Mouse (Mus musculus) hindbrain, postnatal 0 days (tissue): ENCODE measurements around the gene Mip. TPM values are rescaled to one million over a fixed set of nuclear protein-coding genes. Genes with fewer than 3 reads are reported as not detected.
A peak's percentile ranks its signal among the peaks of the same experiment; 100 is the strongest.
"Not testable (repeated sequence)": the region's sequence is repeated elsewhere in the genome, so short reads cannot be mapped to it uniquely, and the experiment has no call there.

ENCODE experiments used
- ATAC-seq: fragments of 200-750 bp; cut with Nextera tagmentation; 2 replicates; pipeline ENCODE4 v1.8.0; 2017; ENCODE audit warnings: mild to moderate bottlenecking, moderate TSS enrichment, moderate library complexity
- DNase-seq: peaks from one replicate; pipeline ENCODE4 v3.0.0-alpha.2; 2015; ENCODE audit warnings: low spot score
- H3K27ac ChIP-seq: fragments of 300-500 bp; sonication (generic); 2 replicates; pipeline ENCODE4 v1.5.1; 2014; ENCODE audit warnings: mild to moderate bottlenecking
- H3K27me3 ChIP-seq: fragments of 300-500 bp; sonication (generic); 2 replicates; pipeline ENCODE4 v1.6.1; 2014; ENCODE audit warnings: low read length, mixed read lengths; ENCODE audit not compliant: insufficient read depth
- H3K36me3 ChIP-seq: fragments of 300-500 bp; sonication (generic); 2 replicates; pipeline ENCODE4 v1.6.1; 2014; ENCODE audit warnings: low read length, mixed read lengths; ENCODE audit not compliant: insufficient read depth
- H3K4me1 ChIP-seq: fragments of 300-500 bp; sonication (generic); 2 replicates; pipeline ENCODE4 v1.6.1; 2014; ENCODE audit warnings: antibody characterized with exemption, low read length, mixed read lengths; ENCODE audit not compliant: insufficient read depth
- H3K4me2 ChIP-seq: fragments of 300-500 bp; sonication (generic); 2 replicates; pipeline ENCODE4 v1.6.1; 2014; ENCODE audit warnings: low read depth, mild to moderate bottlenecking, low read length, moderate library complexity, mixed read lengths
- H3K4me3 ChIP-seq: fragments of 300-500 bp; sonication (generic); 2 replicates; pipeline ENCODE4 v1.5.1; 2014; ENCODE audit warnings: low read length
- H3K9ac ChIP-seq: fragments of 300-500 bp; sonication (generic); replicated peaks from 2 replicates; pipeline ENCODE4 v1.6.1; 2014; ENCODE audit warnings: mild to moderate bottlenecking, low read length, moderate library complexity, mixed read lengths
- H3K9me3 ChIP-seq: fragments of 300-500 bp; sonication (generic); 2 replicates; pipeline ENCODE4 v1.6.1; 2016; ENCODE audit warnings: low read length, mixed read lengths
- CTCF ChIP-seq: IDR thresholded peaks from 2 replicates; pipeline ENCODE4 v1.5.1; 2016; ENCODE audit warnings: antibody characterized with exemption, control low read depth, low read depth
- WGBS: fragments of 180-500 bp; shearing (Covaris S2); extraction: QIAGEN DNeasy Blood & Tissue Kit; methylation state at CpG from one replicate; pipeline ENCODE4 v1.1.7; 2014; 5-methylcytosine and 5-hydroxymethylcytosine counted together
- polyA plus RNA-seq: library from polyadenylated mRNA; unstranded; fragments of >200 nt; fragmentation: Nextera tagmentation; extraction: Ambion mirVana; gene quantifications from 2 replicates; pipeline ENCODE4 v1.2.1, GENCODE M21; 2015
- total RNA-seq: library from RNA; depleted of rRNA; stranded (reverse); fragments of >200 nt; gene quantifications from 2 replicates; pipeline ENCODE4 v1.2.3, GENCODE M21; 2014; rRNA removed

Mip gene
- total and polyA plus RNA-seq, 2 experiments from 2014 or later, result 0.21 TPM; not detected in 1

DNA sequence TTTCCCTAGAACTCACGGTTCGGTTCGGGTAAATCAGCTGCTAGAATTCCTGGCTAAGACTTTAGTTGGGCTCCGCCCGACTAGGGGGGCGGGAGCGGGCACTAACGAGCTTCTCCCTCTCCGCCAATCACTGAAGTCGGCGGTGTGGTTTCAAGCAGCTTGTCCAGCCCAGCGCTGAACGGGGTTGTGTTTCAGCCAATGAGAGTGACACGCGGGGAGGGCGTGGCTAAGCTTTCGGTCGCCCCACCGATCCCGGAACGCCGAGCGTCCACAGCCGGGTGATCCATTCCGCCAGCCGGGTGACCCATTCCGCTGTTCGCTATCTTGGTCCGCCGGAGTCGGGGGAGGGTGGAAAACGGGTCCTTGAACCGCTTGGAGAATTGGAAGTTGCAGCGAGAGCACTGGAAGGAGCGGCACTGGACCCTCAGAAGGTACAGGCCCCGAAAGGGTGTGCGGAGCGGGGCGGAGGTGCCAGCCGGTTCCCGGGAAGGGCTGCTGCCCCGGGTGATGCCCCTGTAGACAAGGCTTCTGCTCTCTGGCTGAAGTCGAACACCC, 44.7 kb downstream of the Mip start, which contains the start of gene Stat2:
Gene Stat2, plus strand, starts transcription at position 273 of the 555 bp plus-strand sequence.
- no peaks in the 10 kb centered on the region for H3K27me3 ChIP-seq
- DNase-seq (peak; percentile 98), ATAC-seq (peak; percentile 100)
- peak within 1 kb of the TSS; percentile 72 for H3K9ac ChIP-seq
- H3K9me3 ChIP-seq, result no peaks in the 10 kb centered on the region
- peak within 1 kb of the TSS; percentile 82 for H3K27ac ChIP-seq
- no peak for TF ChIP-seq CTCF
- peak within 1 kb of the TSS; percentile 83 for H3K4me3 ChIP-seq
- no peaks in the 10 kb centered on the region for H3K36me3 ChIP-seq
- H3K4me1 ChIP-seq, result no peaks in the 10 kb centered on the region
- H3K4me2 ChIP-seq, result peak within 1 kb of the TSS; percentile 69
- under 1% methylated on average over 43 of the region's 43 CpGs for WGBS

DNA sequence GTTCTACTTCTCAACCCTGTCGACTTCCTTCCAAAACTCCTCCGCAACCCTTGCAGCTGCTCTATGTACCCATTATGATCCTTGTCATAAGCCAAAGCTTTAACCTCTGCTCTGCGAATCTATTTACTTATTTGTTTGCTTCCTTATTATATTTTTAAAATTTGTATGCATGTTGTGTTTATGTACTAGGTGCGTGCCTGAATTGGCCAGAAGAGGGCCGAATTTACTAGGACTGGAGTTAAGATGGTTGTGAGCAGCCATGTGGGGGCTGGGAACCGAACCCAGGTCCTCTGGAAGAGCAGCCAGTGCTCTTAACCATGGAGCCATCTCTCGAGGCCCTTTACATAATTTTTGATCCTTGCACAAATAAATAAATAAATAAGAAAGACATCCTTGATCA, 45.2 kb downstream of the Mip start:
- peak overlapping the region; percentile 72 for H3K9ac ChIP-seq
- no peaks in the 10 kb centered on the region for H3K36me3 ChIP-seq
- H3K4me2 ChIP-seq, result peak overlapping the region; percentile 69
- H3K4me1 ChIP-seq, result no peaks in the 10 kb centered on the region
- DNase-seq, result peak; percentile 5
- WGBS, result 43% methylated on average over 7 of the region's 7 CpGs
- H3K27ac ChIP-seq, result peak overlapping the region; percentile 82
- TF ChIP-seq CTCF, result peak; percentile 43
- no peaks in the 10 kb centered on the region for H3K27me3 ChIP-seq
- H3K9me3 ChIP-seq, result no peaks in the 10 kb centered on the region
- ATAC-seq, result no peak
- H3K4me3 ChIP-seq, result peak overlapping the region; percentile 83

DNA sequence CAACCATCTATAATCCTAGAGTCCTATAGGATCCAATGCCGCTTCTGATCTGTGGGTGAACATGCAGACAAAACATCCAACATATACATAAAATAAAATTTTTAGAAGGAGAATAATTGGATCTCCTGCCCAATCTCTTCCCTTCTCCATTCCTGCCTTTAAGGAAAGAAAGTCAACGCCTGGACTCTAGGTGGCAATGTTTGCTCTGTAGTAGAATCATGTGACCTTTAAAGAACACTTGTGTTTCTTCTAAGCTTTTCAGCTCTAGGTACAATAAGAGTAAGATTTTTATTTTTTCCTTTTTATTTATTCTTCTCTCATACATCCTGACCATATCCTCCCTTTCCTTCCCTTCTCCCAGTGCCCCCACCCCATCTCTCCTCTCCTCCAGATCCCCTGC, 46.2 kb downstream of the Mip start:
- no peaks in the 10 kb centered on the region for H3K9me3 ChIP-seq
- peak; percentile 41 for TF ChIP-seq CTCF
- no peak overlapping the region for H3K4me2 ChIP-seq
- 71% methylated on average over 2 of the region's 2 CpGs for WGBS
- H3K4me1 ChIP-seq, result no peaks in the 10 kb centered on the region
- no peak overlapping the region for H3K27ac ChIP-seq
- no peaks in the 10 kb centered on the region for H3K36me3 ChIP-seq
- no peak overlapping the region for H3K4me3 ChIP-seq
- no peaks in the 10 kb centered on the region for H3K27me3 ChIP-seq
- no peak overlapping the region for H3K9ac ChIP-seq
- ATAC-seq (no peak), DNase-seq (no peak)

DNA sequence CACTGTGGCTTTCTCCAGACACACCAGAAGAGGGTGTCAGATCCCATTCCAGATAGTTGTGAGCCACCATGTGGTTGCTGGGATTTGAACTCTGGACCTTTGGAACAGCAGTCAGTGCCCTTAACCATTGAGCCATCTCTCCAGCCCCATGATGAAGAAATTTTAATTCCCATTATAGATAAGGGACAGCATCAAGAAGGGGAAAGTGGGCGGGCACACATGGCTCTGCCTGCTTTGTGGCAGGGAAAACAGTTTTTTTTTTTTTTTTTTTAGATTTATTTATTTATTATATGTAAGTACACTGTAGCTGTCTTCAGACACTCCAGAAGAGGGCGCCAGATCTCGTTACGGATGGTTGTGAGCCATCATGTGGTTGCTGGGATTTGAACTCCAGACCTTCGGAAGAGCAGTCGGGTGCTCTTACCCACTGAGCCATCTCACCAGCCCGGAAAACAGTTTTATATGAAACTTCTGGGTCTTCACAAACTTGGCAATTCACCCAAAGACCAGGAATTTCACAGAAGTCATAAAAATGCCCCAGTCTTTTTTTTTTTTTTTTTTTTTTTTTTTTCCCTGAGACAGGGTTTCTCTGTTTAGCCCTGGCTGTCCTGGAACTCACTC, 47.3 kb downstream of the Mip start:
- DNase-seq, ATAC-seq, H3K4me3 ChIP-seq, H3K9ac ChIP-seq, H3K4me1 ChIP-seq, H3K27ac ChIP-seq, H3K27me3 ChIP-seq, H3K36me3 ChIP-seq, H3K9me3 ChIP-seq, H3K4me2 ChIP-seq: not testable (repeated sequence)
- 93% methylated on average over 4 of the region's 7 CpGs for WGBS

DNA sequence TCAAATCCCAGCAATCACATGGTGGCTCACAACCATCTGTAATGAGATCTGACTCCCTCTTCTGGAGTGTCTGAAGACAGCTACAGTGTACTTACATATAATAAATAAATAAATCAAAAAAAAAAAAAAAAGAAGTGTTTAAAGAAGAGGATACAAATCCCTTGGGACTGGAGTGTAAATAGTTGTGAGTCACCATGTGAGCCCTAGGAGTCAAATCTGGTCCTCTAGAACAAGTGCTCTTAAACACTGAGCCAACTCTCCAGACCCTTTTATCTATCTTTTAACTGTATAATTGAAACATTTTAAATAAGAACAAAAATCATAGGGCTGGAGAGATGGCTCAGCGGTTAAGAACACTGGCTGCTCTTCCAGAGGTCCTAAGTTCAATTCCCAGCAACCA, 49.7 kb downstream of the Mip start:
- not testable (repeated sequence) for H3K27ac ChIP-seq, H3K9me3 ChIP-seq, H3K4me3 ChIP-seq, H3K4me2 ChIP-seq, H3K4me1 ChIP-seq, H3K9ac ChIP-seq, DNase-seq, H3K27me3 ChIP-seq, ATAC-seq
- 100% methylated on average over 1 of the region's 1 CpGs for WGBS
- H3K36me3 ChIP-seq, result peaks cover 10% of the 10 kb centered on the region; the same call in 1 of the 2 replicates

GRCm38 (mm10) chr10:128278158-128278557, 52.5 kb downstream of the Mip start:
- Histone ChIP-seq H3K27ac (no peak overlapping the region), H3K9me3 (no peaks in the 10 kb centered on the region), H3K4me2 (no peak overlapping the region), H3K4me3 (no peak overlapping the region), H3K4me1 (no peaks in the 10 kb centered on the region), H3K9ac (no peak overlapping the region), H3K27me3 (no peaks in the 10 kb centered on the region), H3K36me3 (peaks cover 30% of the 10 kb centered on the region)
- ATAC-seq (no peak), DNase-seq (no peak)
- TF ChIP-seq CTCF, result no peak
- WGBS, result 61% methylated on average over 6 of the region's 6 CpGs

GRCm38 (mm10) chr10:128280943-128281342, 55.3 kb downstream of the Mip start:
- ATAC-seq, result no peak
- Histone ChIP-seq H3K4me3 (no peak overlapping the region), H3K4me1 (no peaks in the 10 kb centered on the region), H3K9ac (no peak overlapping the region), H3K9me3 (no peaks in the 10 kb centered on the region), H3K4me2 (no peak overlapping the region), H3K27me3 (no peaks in the 10 kb centered on the region), H3K27ac (no peak overlapping the region), H3K36me3 (peaks cover 40% of the 10 kb centered on the region)
- no peak for TF ChIP-seq CTCF
- 87% methylated on average over 6 of the region's 6 CpGs for WGBS
- DNase-seq, result no peak

Other genes starting within 250 kb of the Mip start
- gene Hsd17b6, start 218.2 kb upstream of the Mip start, total RNA-seq, result not detected in 2 replicates
- not detected in 2 replicates for gene Hsd17b6, start 218.2 kb upstream of the Mip start, polyA plus RNA-seq
- 15.2 and 19.6 TPM in 2 replicates for gene Prim1, start 210.7 kb upstream of the Mip start, total RNA-seq
- gene Prim1, start 210.7 kb upstream of the Mip start, polyA plus RNA-seq, result 33.3 and 36.1 TPM in 2 replicates
- gene Naca, start 190.3 kb upstream of the Mip start, total RNA-seq, result 295 and 315 TPM in 2 replicates
- gene Naca, start 190.3 kb upstream of the Mip start, polyA plus RNA-seq, result 450 and 463 TPM in 2 replicates
- 81.6 and 87.7 TPM in 2 replicates for gene Ptges3, start 166.9 kb upstream of the Mip start, total RNA-seq
- gene Ptges3, start 166.9 kb upstream of the Mip start, polyA plus RNA-seq, result 417 and 428 TPM in 2 replicates
- gene Atp5b, start 142.6 kb upstream of the Mip start, total RNA-seq, result 6,623 and 6,768 TPM in 2 replicates
- gene Atp5b, start 142.6 kb upstream of the Mip start, polyA plus RNA-seq, result 2,401 and 2,438 TPM in 2 replicates
- gene Baz2a, start 134.3 kb upstream of the Mip start, total RNA-seq, result 14.3 and 15.0 TPM in 2 replicates
- gene Baz2a, start 134.3 kb upstream of the Mip start, polyA plus RNA-seq, result 10.2 and 10.6 TPM in 2 replicates
- 11.7 and 13.2 TPM in 2 replicates for gene Rbms2, start 45.5 kb upstream of the Mip start, total RNA-seq
- 7.3 and 8.9 TPM in 2 replicates for gene Rbms2, start 45.5 kb upstream of the Mip start, polyA plus RNA-seq
- 1.9 and 6.4 TPM in 2 replicates for gene Gls2, start 31.4 kb upstream of the Mip start, total RNA-seq
- gene Gls2, start 31.4 kb upstream of the Mip start, polyA plus RNA-seq, result 1.7 and 2.4 TPM in 2 replicates
- gene Spryd4, start 14.0 kb upstream of the Mip start, total RNA-seq, result 25.8 and 29.6 TPM in 2 replicates
- 22.3 and 24.5 TPM in 2 replicates for gene Spryd4, start 14.0 kb upstream of the Mip start, polyA plus RNA-seq
- 13.0 and 15.6 TPM in 2 replicates for gene Timeless, start 6.2 kb downstream of the Mip start, total RNA-seq
- 15.2 and 17.0 TPM in 2 replicates for gene Timeless, start 6.2 kb downstream of the Mip start, polyA plus RNA-seq
- not detected in 2 replicates for gene Apon, start 28.3 kb downstream of the Mip start, total RNA-seq
- gene Apon, start 28.3 kb downstream of the Mip start, polyA plus RNA-seq, result not detected in 2 replicates
- 0.50 TPM in 1 of 2 replicates, not detected in the other for gene Apof, start 42.8 kb downstream of the Mip start, total RNA-seq
- gene Apof, start 42.8 kb downstream of the Mip start, polyA plus RNA-seq, result 0.23 and 0.41 TPM in 2 replicates
- 7.5 and 8.5 TPM in 2 replicates for gene Stat2, start 44.7 kb downstream of the Mip start, total RNA-seq
- gene Stat2, start 44.7 kb downstream of the Mip start, polyA plus RNA-seq, result 9.7 and 12.8 TPM in 2 replicates
- 0.50 TPM in 1 of 2 replicates, not detected in the other for gene Il23a, start 72.9 kb downstream of the Mip start, total RNA-seq
- 0.35 and 0.73 TPM in 2 replicates for gene Il23a, start 72.9 kb downstream of the Mip start, polyA plus RNA-seq
- 21.2 and 25.2 TPM in 2 replicates for gene Pan2, start 77.5 kb downstream of the Mip start, total RNA-seq
- 14.3 and 16.4 TPM in 2 replicates for gene Pan2, start 77.5 kb downstream of the Mip start, polyA plus RNA-seq
- gene Cnpy2, start 96.6 kb downstream of the Mip start, total RNA-seq, result 42.9 and 73.3 TPM in 2 replicates
- 186 and 189 TPM in 2 replicates for gene Cnpy2, start 96.6 kb downstream of the Mip start, polyA plus RNA-seq
- 274 and 311 TPM in 2 replicates for gene Cs, start 111.9 kb downstream of the Mip start, total RNA-seq
- gene Cs, start 111.9 kb downstream of the Mip start, polyA plus RNA-seq, result 262 and 285 TPM in 2 replicates
- gene Coq10a, start 143.2 kb downstream of the Mip start, total RNA-seq, result 26.9 and 42.1 TPM in 2 replicates
- 50.8 and 52.1 TPM in 2 replicates for gene Coq10a, start 143.2 kb downstream of the Mip start, polyA plus RNA-seq
- gene Ankrd52, start 151.3 kb downstream of the Mip start, total RNA-seq, result 38.8 and 39.5 TPM in 2 replicates
- gene Ankrd52, start 151.3 kb downstream of the Mip start, polyA plus RNA-seq, result 9.1 and 10.6 TPM in 2 replicates
- gene Slc39a5, start 175.4 kb downstream of the Mip start, total RNA-seq, result 0.58 and 2.3 TPM in 2 replicates
- gene Slc39a5, start 175.4 kb downstream of the Mip start, polyA plus RNA-seq, result 0.55 and 0.66 TPM in 2 replicates
- 73.9 and 98.9 TPM in 2 replicates for gene Nabp2, start 185.7 kb downstream of the Mip start, total RNA-seq
- 135 and 140 TPM in 2 replicates for gene Nabp2, start 185.7 kb downstream of the Mip start, polyA plus RNA-seq
- gene Rnf41, start 185.8 kb downstream of the Mip start, total RNA-seq, result 98.1 and 105 TPM in 2 replicates
- 75.8 and 76.3 TPM in 2 replicates for gene Rnf41, start 185.8 kb downstream of the Mip start, polyA plus RNA-seq
- 174 and 181 TPM in 2 replicates for gene Smarcc2, start 233.4 kb downstream of the Mip start, total RNA-seq
- 112 and 120 TPM in 2 replicates for gene Smarcc2, start 233.4 kb downstream of the Mip start, polyA plus RNA-seq